In genomic region chr3:104638403-104638779, GRCm38 (mm10) we compare ENCODE assay signal across 7 mouse cellular contexts. TPM values are rescaled to one million over a fixed set of nuclear protein-coding genes. Genes with fewer than 3 reads are reported as not detected.
DNase-seq lines count a peak whose midpoint lies in the region; ATAC-seq and TF ChIP-seq lines count a peak whose summit lies in the region.

Slc16a1 (plus strand) TSS chr3:104638668.

- no peaks in the 10 kb centered on the region for H3K27me3 ChIP-seq in embryonic facial prominence, embryonic 11.5 days (ENCODE audit: control insufficient read depth, insufficient read depth, low read length)
- no peaks in the 10 kb centered on the region for H3K27me3 ChIP-seq in kidney, adult 2 months (replicated peaks; ENCODE audit: control insufficient read depth, insufficient read depth, low read length)
- no peaks in the 10 kb centered on the region for H3K27me3 ChIP-seq in limb, embryonic 12.5 days
- H3K27me3 ChIP-seq in midbrain, embryonic 15.5 days (replicated peaks), result no peaks in the 10 kb centered on the region
- no peaks in the 10 kb centered on the region for H3K27me3 ChIP-seq in spleen, adult 2 months (ENCODE audit: control insufficient read depth, insufficient read depth, low read length)

- ATAC-seq in embryonic facial prominence, embryonic 11.5 days (replicated peaks; ENCODE audit: insufficient number of reproducible peaks, low FRiP score, low TSS enrichment, low read depth), result peak; percentile 98
- peak; percentile 97 for ATAC-seq in limb, embryonic 12.5 days (ENCODE audit: insufficient number of reproducible peaks, insufficient read depth, low FRiP score, low TSS enrichment, low read depth)
- ATAC-seq in midbrain, embryonic 15.5 days (replicated peaks), result peak; percentile 99

- WGBS in embryonic facial prominence, embryonic 11.5 days, result 0% methylated on average over 49 of the region's 50 CpGs
- under 1% methylated on average over 48 of the region's 50 CpGs for WGBS in kidney, adult 2 months
- WGBS in limb, embryonic 12.5 days, result 1% methylated on average over 50 of the region's 50 CpGs
- WGBS in midbrain, embryonic 15.5 days, result 0% methylated on average over 47 of the region's 50 CpGs
- WGBS in spleen, adult 2 months, result under 1% methylated on average over 50 of the region's 50 CpGs

- TF ChIP-seq CTCF in kidney, adult 2 months (conservative IDR thresholded peaks at IDR 0.05; ENCODE audit: insufficient read depth, insufficient read length, low read depth, low read length), result no peak
- TF ChIP-seq CTCF in spleen, adult 2 months (IDR thresholded peaks at IDR 0.05; ENCODE audit: extremely low read depth, insufficient read depth, insufficient read length, insufficient replicate concordance), result no peak

- peak within 1 kb of the TSS; percentile 87 for H3K9ac ChIP-seq in embryonic facial prominence, embryonic 11.5 days (replicated peaks; ENCODE audit: low read length)
- peak within 1 kb of the TSS; percentile 92 for H3K9ac ChIP-seq in limb, embryonic 12.5 days (replicated peaks)
- H3K9ac ChIP-seq in midbrain, embryonic 15.5 days, result peak within 1 kb of the TSS; percentile 84

- peak within 1 kb of the TSS; percentile 47; the same call in 1 of the 2 replicates for H3K27ac ChIP-seq in embryonic facial prominence, embryonic 11.5 days (replicated peaks; ENCODE audit: low read depth, low read length)
- peak within 1 kb of the TSS; percentile 43 for H3K27ac ChIP-seq in kidney, adult 2 months (ENCODE audit: insufficient read depth, low read depth, low read length)
- peak within 1 kb of the TSS; percentile 69 for H3K27ac ChIP-seq in limb, embryonic 12.5 days
- peak within 1 kb of the TSS; percentile 73 for H3K27ac ChIP-seq in midbrain, embryonic 15.5 days
- H3K27ac ChIP-seq in spleen, adult 2 months (ENCODE audit: insufficient read depth, low read length), result peak within 1 kb of the TSS; percentile 71

- H3K4me3 ChIP-seq in embryonic facial prominence, embryonic 11.5 days (ENCODE audit: low read depth, low read length), result peak within 1 kb of the TSS; percentile 87
- peak within 1 kb of the TSS; percentile 74 for H3K4me3 ChIP-seq in kidney, adult 2 months (ENCODE audit: insufficient read depth, low read depth, low read length)
- peak within 1 kb of the TSS; percentile 91 for H3K4me3 ChIP-seq in limb, embryonic 12.5 days (replicated peaks)
- peak within 1 kb of the TSS; percentile 79 for H3K4me3 ChIP-seq in midbrain, embryonic 15.5 days
- peak within 1 kb of the TSS; percentile 91 for H3K4me3 ChIP-seq in spleen, adult 2 months (ENCODE audit: extremely low read depth, insufficient read depth, insufficient read length)

- DNase-seq in adrenal gland, postnatal 14 days, result peak; percentile 95
- peak; percentile 93 for DNase-seq in embryonic facial prominence, embryonic 11.5 days (ENCODE audit: low spot score)
- peak; percentile 99 for DNase-seq in heart, adult 11 months
- peak; percentile 87 for DNase-seq in kidney, adult 2 months
- DNase-seq in spleen, adult 2 months (ENCODE audit: low read depth in 1 of 2, low spot score in 2 of 2), result peak; percentile 58 to 87

- H3K9me3 ChIP-seq in embryonic facial prominence, embryonic 11.5 days (replicated peaks; ENCODE audit: control insufficient read depth, low read length), result no peaks in the 10 kb centered on the region
- no peaks in the 10 kb centered on the region for H3K9me3 ChIP-seq in limb, embryonic 12.5 days
- H3K9me3 ChIP-seq in midbrain, embryonic 15.5 days, result no peaks in the 10 kb centered on the region

- H3K4me2 ChIP-seq in embryonic facial prominence, embryonic 11.5 days (ENCODE audit: low read depth, low read length), result peak within 1 kb of the TSS; percentile 96
- peak within 1 kb of the TSS; percentile 89 for H3K4me2 ChIP-seq in limb, embryonic 12.5 days
- peak within 1 kb of the TSS; percentile 94 for H3K4me2 ChIP-seq in midbrain, embryonic 15.5 days

- no peaks in the 10 kb centered on the region for H3K4me1 ChIP-seq in embryonic facial prominence, embryonic 11.5 days (ENCODE audit: control insufficient read depth, insufficient read depth, low read length)
- no peaks in the 10 kb centered on the region for H3K4me1 ChIP-seq in kidney, adult 2 months (ENCODE audit: control insufficient read depth, insufficient read depth, low read length)
- peaks cover 15% of the 10 kb centered on the region for H3K4me1 ChIP-seq in limb, embryonic 12.5 days (replicated peaks)
- peaks cover 14% of the 10 kb centered on the region for H3K4me1 ChIP-seq in midbrain, embryonic 15.5 days
- H3K4me1 ChIP-seq in spleen, adult 2 months (ENCODE audit: control insufficient read depth, insufficient read depth, insufficient read length), result no peaks in the 10 kb centered on the region; the same call in none of the 2 replicates

- no peaks in the 10 kb centered on the region for H3K36me3 ChIP-seq in embryonic facial prominence, embryonic 11.5 days (replicated peaks; ENCODE audit: control insufficient read depth, insufficient read depth, low read depth, low read length)
- H3K36me3 ChIP-seq in kidney, adult 2 months (ENCODE audit: control insufficient read depth, insufficient read depth, low read length), result no peaks in the 10 kb centered on the region
- no peaks in the 10 kb centered on the region for H3K36me3 ChIP-seq in limb, embryonic 12.5 days
- no peaks in the 10 kb centered on the region for H3K36me3 ChIP-seq in midbrain, embryonic 15.5 days (replicated peaks)
- H3K36me3 ChIP-seq in spleen, adult 2 months (ENCODE audit: control insufficient read depth, insufficient read depth, low read length), result no peaks in the 10 kb centered on the region

- TF ChIP-seq POLR2A in kidney, adult 2 months (IDR thresholded peaks at IDR 0.05; ENCODE audit: low read depth, low read length), result peak; percentile 49
- peak; percentile 94 for TF ChIP-seq POLR2A in spleen, adult 2 months (IDR thresholded peaks at IDR 0.05; ENCODE audit: low read depth, low read length)

RNA-seq across cellular contexts. Expression of gene Slc16a1, which starts in this region (rescaled TPM):
- 77.1 and 104 TPM in 2 replicates for total RNA-seq in adrenal gland, postnatal 14 days (2021)
- polyA plus RNA-seq in embryonic facial prominence, embryonic 11.5 days (2014; fragmentation: Nextera tagmentation; extraction: Ambion mirVana), result 45.9 and 46.6 TPM in 2 replicates
- polyA plus RNA-seq in kidney, adult 2 months (2012; rRNA removed), result 18.3 and 23.1 TPM in 2 replicates
- 44.6 and 45.3 TPM in 2 replicates for polyA plus RNA-seq in limb, embryonic 12.5 days (2016; fragmentation: Nextera tagmentation; extraction: Ambion mirVana)
- polyA plus RNA-seq in midbrain, embryonic 15.5 days (2015; fragmentation: Nextera tagmentation; extraction: Ambion mirVana), result 9.0 and 9.7 TPM in 2 replicates
- polyA plus RNA-seq in spleen, adult 2 months (2012; rRNA removed), result 27.1 and 30.2 TPM in 2 replicates

Comparison
In these comparisons a context has a peak if more than half of its experiments do, and no peak if none do; other contexts are left out.
1. Peak in every context shown above with its lines: DNase-seq, ATAC-seq, H3K4me3 ChIP-seq and H3K27ac ChIP-seq.